Mouse (Mus musculus) limb, embryonic 15.5 days (tissue): Measurements from ENCODE around the gene Mrpl41. TPM values are rescaled to one million over a fixed set of nuclear protein-coding genes. Genes with fewer than 3 reads are reported as not detected.

ENCODE experiments used
- ATAC-seq: fragments of 200-750 bp; cut with Nextera tagmentation; 2 replicates; pipeline ENCODE4 v1.8.0; 2017; ENCODE audit warnings: low read depth, moderate TSS enrichment; ENCODE audit not compliant: insufficient number of reproducible peaks, low FRiP score, low TSS enrichment
- H3K27ac ChIP-seq: fragments of 300-500 bp; sonication (generic); 2 replicates; pipeline ENCODE4 v1.5.1; 2015; ENCODE audit warnings: moderate library complexity, mild to moderate bottlenecking, inconsistent platforms
- H3K27me3 ChIP-seq: fragments of 300-500 bp; sonication (generic); 2 replicates; pipeline ENCODE4 v1.6.1; 2015; ENCODE audit warnings: inconsistent platforms
- H3K36me3 ChIP-seq: fragments of 300-500 bp; sonication (generic); 2 replicates; pipeline ENCODE4 v1.6.1; 2015; ENCODE audit warnings: inconsistent platforms
- H3K4me1 ChIP-seq: fragments of 300-500 bp; sonication (generic); 2 replicates; pipeline ENCODE4 v1.6.1; 2015; ENCODE audit warnings: inconsistent platforms
- H3K4me2 ChIP-seq: fragments of 300-500 bp; sonication (generic); 2 replicates; pipeline ENCODE4 v1.6.1; 2015; ENCODE audit warnings: mild to moderate bottlenecking, inconsistent platforms
- H3K4me3 ChIP-seq: fragments of 300-500 bp; sonication (generic); 2 replicates; pipeline ENCODE4 v1.5.1; 2015; ENCODE audit warnings: mild to moderate bottlenecking, inconsistent platforms
- H3K9ac ChIP-seq: fragments of 300-500 bp; sonication (generic); 2 replicates; pipeline ENCODE4 v1.6.1; 2015; ENCODE audit warnings: inconsistent platforms
- H3K9me3 ChIP-seq: fragments of 300-500 bp; sonication (generic); 2 replicates; pipeline ENCODE4 v1.6.1; 2016; ENCODE audit warnings: inconsistent platforms
- WGBS: fragments of 180-500 bp; shearing (Covaris S2); methylation state at CpG from one replicate; pipeline ENCODE4 v1.1.7; 2015; 5-methylcytosine and 5-hydroxymethylcytosine counted together
- microRNA-seq: library from miRNA; unstranded; fragments of <30 nt; microRNA quantifications from one replicate; pipeline ENCODE4, GENCODE M21; 2016
- polyA plus RNA-seq: library from polyadenylated mRNA; unstranded; fragments of >200 nt; fragmentation: Nextera tagmentation; extraction: Ambion mirVana; gene quantifications from 2 replicates; pipeline ENCODE4 v1.2.1, GENCODE M21; 2015

The Mrpl41 gene
- polyA plus RNA-seq, 1 experiment from 2014 or later = 117 TPM

DNA sequence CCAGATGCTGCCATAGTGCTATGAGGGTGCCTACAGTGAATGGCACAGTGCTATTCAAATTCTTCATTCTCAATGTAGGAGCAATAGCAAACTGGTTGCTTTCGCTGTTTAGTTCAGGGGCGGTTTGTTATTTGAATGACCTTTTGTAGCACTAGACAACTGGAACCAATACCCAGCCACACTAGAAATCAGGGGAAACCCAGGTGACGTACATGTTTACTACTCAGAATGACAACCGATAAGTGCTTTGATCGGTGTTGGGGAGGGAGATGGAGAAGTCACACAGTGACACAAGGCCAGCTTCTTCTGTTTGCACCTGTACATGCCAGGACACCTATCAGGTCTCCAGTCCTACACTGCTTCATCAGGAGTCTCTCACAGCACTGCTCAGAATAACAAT lies 45.3 kb downstream of the Mrpl41 start:
- Histone ChIP-seq H3K4me2 (no peak overlapping the region), H3K27me3 (no peaks in the 10 kb centered on the region), H3K9me3 (no peaks in the 10 kb centered on the region), H3K4me1 (peaks cover 17% of the 10 kb centered on the region), H3K4me3 (no peak overlapping the region), H3K27ac (no peak overlapping the region), H3K9ac (no peak overlapping the region), H3K36me3 (peaks cover 13% of the 10 kb centered on the region; the same call in 1 of the 2 replicates)
- no peak for ATAC-seq
- WGBS = 92% methylated on average over 5 of the region's 5 CpGs

DNA sequence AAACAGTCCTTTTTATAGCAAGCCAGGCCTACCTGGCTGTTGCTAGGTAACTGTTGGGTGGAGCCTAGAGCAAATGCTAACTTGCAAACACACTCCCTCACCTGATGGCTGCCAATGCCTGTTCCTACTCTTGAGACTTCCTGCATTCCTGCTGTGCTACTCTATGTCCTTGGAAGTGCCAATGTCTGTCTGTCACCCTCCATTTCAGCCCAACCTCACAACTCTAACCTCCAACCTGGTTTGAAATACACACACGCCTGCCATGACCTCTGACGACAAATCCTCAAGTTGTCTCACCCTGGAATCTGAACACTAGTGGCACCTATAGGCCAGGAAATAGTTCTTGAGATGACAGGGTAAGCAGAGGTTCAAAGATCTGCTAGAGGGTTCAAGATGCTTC lies 45.8 kb downstream of the Mrpl41 start:
- Histone ChIP-seq H3K36me3 (peaks cover 13% of the 10 kb centered on the region; the same call in 1 of the 2 replicates), H3K27me3 (no peaks in the 10 kb centered on the region), H3K9me3 (no peaks in the 10 kb centered on the region), H3K9ac (no peak overlapping the region), H3K4me2 (no peak overlapping the region), H3K27ac (no peak overlapping the region), H3K4me3 (no peak overlapping the region), H3K4me1 (peaks cover 12% of the 10 kb centered on the region)
- ATAC-seq = no peak
- WGBS = 55% methylated on average over 2 of the region's 2 CpGs

DNA sequence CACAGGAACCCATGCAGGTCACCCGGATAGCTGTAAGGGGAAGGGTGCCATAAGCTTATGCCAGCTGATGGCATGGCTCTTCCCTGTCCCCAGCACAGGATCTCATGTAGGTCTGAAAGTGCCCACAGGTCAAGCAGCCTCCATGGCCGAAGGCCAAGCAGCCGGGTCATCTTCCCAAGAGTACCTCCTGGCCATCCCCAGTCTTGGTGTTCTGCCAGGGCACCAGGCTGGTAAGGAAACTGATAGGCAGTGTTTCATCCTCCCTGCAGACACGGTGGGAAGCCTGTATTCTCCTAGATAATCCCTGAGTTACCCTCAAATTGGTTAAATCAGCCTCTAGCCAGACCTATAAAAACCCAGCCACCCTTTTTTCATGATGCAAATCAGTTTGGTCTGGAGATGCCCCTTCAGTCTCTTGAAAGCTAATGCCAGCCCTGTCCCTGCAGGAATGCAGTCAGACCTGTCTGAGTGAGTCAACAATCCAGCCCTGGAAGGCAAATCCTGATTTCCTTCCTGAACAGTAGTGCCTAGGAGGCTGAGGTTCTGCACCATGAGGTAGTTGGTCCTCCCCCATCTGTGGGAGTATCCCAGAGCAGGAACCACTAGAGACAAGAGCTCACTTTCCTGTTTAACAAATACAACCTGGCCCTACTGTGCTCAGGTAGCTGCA lies 47.0 kb downstream of the Mrpl41 start:
- peaks cover 13% of the 10 kb centered on the region; the same call in 1 of the 2 replicates for H3K36me3 ChIP-seq
- H3K27ac ChIP-seq = no peak overlapping the region
- H3K4me2 ChIP-seq = no peak overlapping the region
- H3K27me3 ChIP-seq = no peaks in the 10 kb centered on the region
- H3K4me3 ChIP-seq = no peak overlapping the region
- no peak for ATAC-seq
- WGBS = 62% methylated on average over 4 of the region's 4 CpGs
- H3K9ac ChIP-seq = no peak overlapping the region
- peaks cover 9% of the 10 kb centered on the region; the same call in 1 of the 2 replicates for H3K4me1 ChIP-seq
- no peaks in the 10 kb centered on the region for H3K9me3 ChIP-seq

DNA sequence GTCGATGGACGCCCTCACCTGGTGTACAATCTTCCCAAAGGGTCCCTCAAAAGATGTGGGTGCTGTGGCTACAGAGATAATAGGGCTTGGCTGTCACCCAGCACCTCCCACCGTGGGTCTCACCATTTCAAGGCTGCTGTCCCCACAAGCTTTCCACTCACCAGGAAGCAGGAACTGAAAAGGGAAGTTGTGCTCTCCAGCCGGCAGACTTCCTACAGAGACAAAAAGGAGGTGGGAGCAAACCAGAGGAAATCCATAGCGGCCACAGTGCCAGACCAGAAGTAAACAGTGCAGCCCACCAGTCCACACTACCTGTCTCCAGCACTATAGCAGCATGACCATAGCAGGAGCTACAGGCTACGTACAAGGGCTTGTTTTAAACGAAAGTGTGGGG lies 47.9 kb downstream of the Mrpl41 start:
- H3K4me2 ChIP-seq = no peak overlapping the region
- H3K27me3 ChIP-seq = no peaks in the 10 kb centered on the region
- WGBS = 71% methylated on average over 7 of the region's 7 CpGs
- no peak for ATAC-seq
- H3K9ac ChIP-seq = no peak overlapping the region
- H3K9me3 ChIP-seq = no peaks in the 10 kb centered on the region
- no peak overlapping the region for H3K4me3 ChIP-seq
- H3K36me3 ChIP-seq = peaks cover 13% of the 10 kb centered on the region; the same call in 1 of the 2 replicates
- H3K27ac ChIP-seq = no peak overlapping the region
- peaks cover 9% of the 10 kb centered on the region; the same call in 1 of the 2 replicates for H3K4me1 ChIP-seq

DNA sequence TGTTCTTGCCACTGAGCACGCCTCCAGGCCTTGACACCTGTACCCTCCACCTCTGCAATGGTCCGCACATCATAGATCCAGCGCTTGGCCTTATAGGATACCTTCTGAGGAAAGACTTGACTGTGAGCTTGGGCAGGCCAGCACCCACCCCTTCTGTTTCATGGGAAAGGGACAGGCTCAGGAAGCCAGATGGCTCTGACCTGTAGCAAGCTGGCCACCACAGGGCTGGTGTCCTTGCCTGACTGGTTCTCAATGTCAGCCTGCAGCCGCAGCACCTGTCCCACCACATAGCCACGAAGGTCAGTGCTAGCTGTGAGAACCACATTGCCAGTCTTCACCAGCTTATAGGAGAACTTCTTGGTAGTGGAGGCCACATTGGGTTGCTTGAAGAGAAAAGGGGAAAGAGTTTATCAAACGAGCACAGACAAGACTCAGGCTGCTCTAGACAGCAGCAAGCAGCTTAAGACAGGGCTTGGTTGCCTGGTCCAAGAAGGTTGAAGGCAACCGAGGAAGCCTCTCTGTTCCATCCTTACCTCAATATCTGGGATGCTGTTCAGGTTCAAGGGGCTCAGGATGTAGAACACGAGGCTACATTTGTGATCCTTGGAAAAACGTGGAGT lies 48.4 kb downstream of the Mrpl41 start:
- no peak overlapping the region for H3K27ac ChIP-seq
- peaks cover 13% of the 10 kb centered on the region; the same call in 1 of the 2 replicates for H3K36me3 ChIP-seq
- H3K4me1 ChIP-seq = peaks cover 9% of the 10 kb centered on the region; the same call in 1 of the 2 replicates

DNA sequence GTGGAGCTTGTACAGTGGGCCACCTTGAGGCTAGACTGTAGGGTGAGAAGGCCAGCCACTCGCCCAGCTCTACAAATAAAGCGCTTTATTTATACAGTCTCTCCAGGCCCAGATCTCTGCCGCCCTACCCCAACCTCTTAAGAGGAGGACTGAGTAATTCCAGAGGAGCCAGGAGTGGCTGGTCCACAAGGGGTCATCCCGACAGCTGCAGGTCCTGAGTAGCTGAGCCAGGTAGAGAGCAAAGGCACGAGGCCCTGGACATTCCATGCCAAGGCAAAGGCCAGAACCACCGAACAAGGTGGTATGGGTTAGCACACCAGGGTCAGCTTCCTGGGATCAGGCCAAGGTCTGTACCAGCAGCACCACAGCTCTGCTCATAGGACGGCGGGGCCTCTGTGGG lies 49.6 kb downstream of the Mrpl41 start:
- no peak for ATAC-seq
- WGBS = 84% methylated on average over 8 of the region's 8 CpGs
- peaks cover 13% of the 10 kb centered on the region; the same call in 1 of the 2 replicates for H3K36me3 ChIP-seq

More for the DNA sequence above, 48.4 kb downstream of the Mrpl41 start:
- 80% methylated on average over 9 of the region's 9 CpGs for WGBS
- Histone ChIP-seq H3K27me3 (no peaks in the 10 kb centered on the region), H3K9me3 (no peaks in the 10 kb centered on the region), H3K4me3 (no peak overlapping the region), H3K9ac (no peak overlapping the region), H3K4me2 (no peak overlapping the region)
- no peak for ATAC-seq

More for the DNA sequence above, 49.6 kb downstream of the Mrpl41 start:
- no peak overlapping the region for H3K9ac ChIP-seq
- H3K27ac ChIP-seq = no peak overlapping the region
- H3K9me3 ChIP-seq = no peaks in the 10 kb centered on the region
- no peaks in the 10 kb centered on the region for H3K27me3 ChIP-seq
- H3K4me2 ChIP-seq = no peak overlapping the region
- H3K4me3 ChIP-seq = no peak overlapping the region
- H3K4me1 ChIP-seq = peaks cover 9% of the 10 kb centered on the region; the same call in 1 of the 2 replicates

Small RNA genes lying within 50 kb of the gene (microRNA-seq; reads per million reads assigned to microRNA genes)
- not detected for gene Gm22875

Other genes starting within 250 kb of the Mrpl41 start
- gene Cacna1b, start 211.9 kb downstream of the Mrpl41 start, polyA plus RNA-seq = 1.2 and 1.5 TPM in 2 replicates
- 79.5 and 85.1 TPM in 2 replicates for gene Ehmt1, start 55.5 kb downstream of the Mrpl41 start, polyA plus RNA-seq
- 44.1 and 49.0 TPM in 2 replicates for gene Arrdc1, start 39.8 kb downstream of the Mrpl41 start, polyA plus RNA-seq
- gene Zmynd19, start 25.3 kb downstream of the Mrpl41 start, polyA plus RNA-seq = 10.4 and 18.2 TPM in 2 replicates
- 28.4 and 30.2 TPM in 2 replicates for gene Dph7, start 12.7 kb downstream of the Mrpl41 start, polyA plus RNA-seq
- 7.1 and 7.2 TPM in 2 replicates for gene Pnpla7, start 935 bp upstream of the Mrpl41 start, polyA plus RNA-seq
- 67.5 and 68.3 TPM in 2 replicates for gene Nsmf, start 79.3 kb upstream of the Mrpl41 start, polyA plus RNA-seq
- gene Entpd8, start 105.2 kb upstream of the Mrpl41 start, polyA plus RNA-seq = not detected in 2 replicates
- gene Noxa1, start 120.1 kb upstream of the Mrpl41 start, polyA plus RNA-seq = 0.18 TPM in 1 of 2 replicates, not detected in the other
- 28.5 and 33.5 TPM in 2 replicates for gene Nrarp, start 205.7 kb upstream of the Mrpl41 start, polyA plus RNA-seq
- 8.9 and 10.0 TPM in 2 replicates for gene Tor4a, start 221.8 kb upstream of the Mrpl41 start, polyA plus RNA-seq
- gene Nelfb, start 236.4 kb upstream of the Mrpl41 start, polyA plus RNA-seq = 114 and 117 TPM in 2 replicates
- not detected in 2 replicates for gene Stpg3, start 239.5 kb upstream of the Mrpl41 start, polyA plus RNA-seq
- 0.81 TPM in 1 of 2 replicates, not detected in the other for gene Fam166a, start 243.6 kb upstream of the Mrpl41 start, polyA plus RNA-seq
- 554 and 617 TPM in 2 replicates for gene Tubb4b, start 249.6 kb upstream of the Mrpl41 start, polyA plus RNA-seq